Mouse (Mus musculus): ENCODE results near the gene Wdfy3. TPM values are rescaled to one million over a fixed set of nuclear protein-coding genes. Genes with fewer than 3 reads are reported as not detected.

Gene Wdfy3
- polyA plus RNA-seq, 1 experiment from 2014 or later = 29.0 TPM

DNA sequence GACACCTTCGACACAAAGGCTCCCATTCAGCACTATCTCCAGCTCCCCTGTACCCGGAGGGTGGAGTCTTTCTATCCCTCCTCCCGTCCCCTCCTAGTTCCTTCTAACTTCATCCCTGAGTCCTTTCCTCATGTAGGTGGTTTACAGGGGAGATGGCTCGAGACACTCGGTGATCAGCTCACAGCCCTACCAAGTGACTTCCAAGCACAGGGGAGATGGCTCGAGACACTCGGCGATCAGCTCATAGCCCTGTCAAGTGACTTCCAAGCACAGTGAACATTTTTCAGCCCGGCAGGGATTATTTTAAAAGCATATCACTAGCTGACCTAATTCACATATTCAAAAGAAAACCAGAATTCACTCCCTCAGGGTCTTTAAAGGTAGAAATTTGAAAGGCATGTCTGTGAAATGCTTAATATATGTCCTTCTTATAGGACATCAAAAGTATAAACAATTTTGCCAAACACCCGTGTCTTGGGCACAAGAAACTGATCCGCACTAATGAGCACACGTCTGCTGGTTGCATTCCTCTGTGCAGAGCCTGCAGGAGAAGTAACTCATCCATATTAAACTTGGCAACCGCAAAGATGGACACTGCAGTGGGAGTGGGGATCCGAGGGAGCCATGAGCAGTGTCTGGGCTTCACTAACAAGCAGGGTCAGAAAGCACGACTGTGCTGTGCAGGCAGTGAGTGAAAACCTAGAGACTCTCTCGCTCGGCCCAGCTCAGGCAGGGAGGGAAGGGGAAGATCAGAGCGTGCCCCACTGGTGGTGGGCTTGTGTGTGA lies 207.7 kb downstream of the Wdfy3 start:
- Histone ChIP-seq H3K27me3 (ENCODE audit: control insufficient read depth, insufficient read depth, low read length) (no peaks in the 10 kb centered on the region), H3K4me3 (ENCODE audit: low read depth, low read length) (no peak overlapping the region), H3K4me1 (ENCODE audit: control insufficient read depth, insufficient read depth, low read length) (no peaks in the 10 kb centered on the region), H3K4me2 (ENCODE audit: low read depth) (no peak overlapping the region), H3K36me3 (ENCODE audit: control insufficient read depth, insufficient read depth, low read length) (peaks cover 15% of the 10 kb centered on the region), H3K9ac (ENCODE audit: low read length) (no peak overlapping the region), H3K27ac (ENCODE audit: low read depth, low read length) (no peak overlapping the region), H3K9me3 (ENCODE audit: control insufficient read depth, low read length) (no peaks in the 10 kb centered on the region)
- ATAC-seq (ENCODE audit: insufficient read depth, low FRiP score, low TSS enrichment) = no peak
- WGBS = 89% methylated on average over 18 of the region's 18 CpGs
- DNase-seq (ENCODE audit: low spot score) = no peak

DNA sequence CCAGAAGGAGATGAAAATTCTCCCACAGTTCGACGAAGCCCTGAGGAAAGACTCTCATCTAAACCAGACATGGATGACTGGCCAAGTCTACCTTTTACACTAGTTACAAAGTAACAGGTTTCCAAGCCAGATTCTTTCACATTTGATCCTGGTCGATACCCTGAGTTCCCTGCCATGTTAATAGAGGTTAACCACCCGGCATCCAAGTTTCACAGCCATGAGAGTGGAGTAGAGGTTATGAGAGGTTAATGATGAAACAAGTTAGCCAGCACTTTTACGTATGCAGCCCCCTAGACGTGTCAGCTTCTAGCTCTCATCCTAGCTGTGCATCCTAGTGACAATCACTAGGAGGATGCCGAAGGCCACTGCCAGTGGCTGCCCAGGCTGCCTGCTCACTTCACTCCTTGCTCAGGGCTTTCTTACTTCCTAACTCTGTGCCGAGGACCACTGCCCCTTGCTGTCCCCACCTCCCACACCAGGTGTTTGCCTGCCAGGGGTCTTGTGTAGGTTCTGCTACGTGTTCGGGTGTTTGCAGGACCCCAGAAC lies 210.8 kb downstream of the Wdfy3 start:
- H3K27ac ChIP-seq (ENCODE audit: low read depth, low read length) = no peak overlapping the region
- H3K4me2 ChIP-seq (ENCODE audit: low read depth) = no peak overlapping the region
- H3K4me3 ChIP-seq (ENCODE audit: low read depth, low read length) = no peak overlapping the region
- no peaks in the 10 kb centered on the region for H3K4me1 ChIP-seq (ENCODE audit: control insufficient read depth, insufficient read depth, low read length)
- 92% methylated on average over 10 of the region's 10 CpGs for WGBS
- no peak for DNase-seq (ENCODE audit: low spot score)
- no peaks in the 10 kb centered on the region for H3K27me3 ChIP-seq (ENCODE audit: control insufficient read depth, insufficient read depth, low read length)
- H3K9ac ChIP-seq (ENCODE audit: low read length) = no peak overlapping the region
- H3K36me3 ChIP-seq (ENCODE audit: control insufficient read depth, insufficient read depth, low read length) = peaks cover 27% of the 10 kb centered on the region
- no peaks in the 10 kb centered on the region for H3K9me3 ChIP-seq (ENCODE audit: control insufficient read depth, low read length)
- no peak for ATAC-seq (ENCODE audit: insufficient read depth, low FRiP score, low TSS enrichment)

DNA sequence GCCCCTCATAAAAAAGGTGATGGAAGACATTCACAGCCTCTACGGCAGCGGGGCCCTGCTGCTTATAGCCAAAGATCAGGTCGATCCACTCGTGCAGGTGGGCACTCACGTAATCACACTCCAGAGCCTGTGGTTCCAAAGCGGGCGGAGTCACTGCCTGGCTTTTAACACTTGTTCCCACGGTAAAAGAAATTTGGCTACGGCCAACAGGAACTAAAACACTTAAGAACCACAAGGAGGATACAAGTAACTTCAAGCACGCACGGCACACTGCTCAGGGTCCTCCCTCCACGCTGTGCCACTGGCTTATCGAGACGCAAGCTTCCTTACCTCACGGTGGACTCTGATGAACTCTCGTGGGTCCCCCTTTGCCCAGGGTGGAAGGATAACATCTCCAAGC lies 214.2 kb downstream of the Wdfy3 start:
- Histone ChIP-seq H3K36me3 (ENCODE audit: control insufficient read depth, insufficient read depth, low read length) (peaks cover 37% of the 10 kb centered on the region), H3K4me2 (ENCODE audit: low read depth) (no peak overlapping the region), H3K27ac (ENCODE audit: low read depth, low read length) (no peak overlapping the region), H3K9me3 (ENCODE audit: control insufficient read depth, low read length) (no peaks in the 10 kb centered on the region), H3K27me3 (ENCODE audit: control insufficient read depth, insufficient read depth, low read length) (no peaks in the 10 kb centered on the region), H3K4me3 (ENCODE audit: low read depth, low read length) (no peak overlapping the region), H3K9ac (ENCODE audit: low read length) (no peak overlapping the region), H3K4me1 (ENCODE audit: control insufficient read depth, insufficient read depth, low read length) (no peaks in the 10 kb centered on the region)
- no peak for ATAC-seq (ENCODE audit: insufficient read depth, low FRiP score, low TSS enrichment)
- DNase-seq (ENCODE audit: low spot score) = no peak
- 95% methylated on average over 16 of the region's 16 CpGs for whole genome bisulfite sequencing

DNA sequence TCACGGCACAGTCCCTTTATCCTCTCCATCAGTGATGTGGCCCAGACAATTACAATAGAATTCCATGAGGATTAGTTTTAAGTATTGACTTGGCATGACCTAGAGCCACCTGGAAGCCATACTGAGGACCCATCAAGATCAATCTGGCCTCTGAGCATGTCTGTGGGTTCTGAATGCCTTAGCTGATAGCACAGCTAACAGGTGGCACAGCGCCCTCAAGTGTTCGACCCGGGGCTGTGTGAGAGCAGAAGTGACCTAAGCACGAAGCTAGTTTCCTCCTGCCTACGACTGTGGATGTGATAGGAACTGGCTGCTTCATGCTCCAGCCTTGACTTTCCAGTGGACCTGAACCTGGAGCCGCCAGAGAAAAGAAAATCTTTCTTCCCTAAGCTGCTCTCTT lies 215.1 kb downstream of the Wdfy3 start:
- no peak overlapping the region for H3K27ac ChIP-seq (ENCODE audit: low read depth, low read length)
- H3K36me3 ChIP-seq (ENCODE audit: control insufficient read depth, insufficient read depth, low read length) = peaks cover 37% of the 10 kb centered on the region
- no peaks in the 10 kb centered on the region for H3K4me1 ChIP-seq (ENCODE audit: control insufficient read depth, insufficient read depth, low read length)
- no peak overlapping the region for H3K4me2 ChIP-seq (ENCODE audit: low read depth)
- H3K9ac ChIP-seq (ENCODE audit: low read length) = no peak overlapping the region
- 88% methylated on average over 7 of the region's 7 CpGs for WGBS
- DNase-seq (ENCODE audit: low spot score) (no peak), ATAC-seq (ENCODE audit: insufficient read depth, low FRiP score, low TSS enrichment) (no peak)
- no peaks in the 10 kb centered on the region for H3K9me3 ChIP-seq (ENCODE audit: control insufficient read depth, low read length)
- H3K4me3 ChIP-seq (ENCODE audit: low read depth, low read length) = no peak overlapping the region
- H3K27me3 ChIP-seq (ENCODE audit: control insufficient read depth, insufficient read depth, low read length) = no peaks in the 10 kb centered on the region

DNA sequence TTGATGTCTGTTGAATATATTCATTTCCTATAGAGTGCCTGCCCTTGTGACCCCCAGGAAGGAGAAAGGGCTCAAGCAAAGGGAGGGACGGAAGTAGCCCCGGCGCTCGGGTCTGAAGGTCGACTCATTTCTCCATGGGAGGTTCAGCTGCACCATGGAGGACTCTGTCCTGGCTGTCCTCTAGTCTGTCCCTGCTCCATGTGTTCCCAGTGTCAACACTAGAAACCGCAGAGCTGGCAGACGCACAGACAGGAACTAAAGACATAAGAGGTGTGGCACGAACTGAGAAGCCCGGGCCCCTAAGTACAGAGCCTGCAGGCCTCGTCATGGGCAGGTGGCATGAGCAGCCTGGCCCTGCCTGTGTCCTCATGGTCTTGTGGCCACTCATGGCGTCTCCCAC lies 215.6 kb downstream of the Wdfy3 start:
- Histone ChIP-seq H3K4me1 (ENCODE audit: control insufficient read depth, insufficient read depth, low read length) (no peaks in the 10 kb centered on the region), H3K27ac (ENCODE audit: low read depth, low read length) (no peak overlapping the region), H3K4me2 (ENCODE audit: low read depth) (no peak overlapping the region), H3K9ac (ENCODE audit: low read length) (no peak overlapping the region), H3K27me3 (ENCODE audit: control insufficient read depth, insufficient read depth, low read length) (no peaks in the 10 kb centered on the region), H3K9me3 (ENCODE audit: control insufficient read depth, low read length) (no peaks in the 10 kb centered on the region), H3K36me3 (ENCODE audit: control insufficient read depth, insufficient read depth, low read length) (peaks cover 33% of the 10 kb centered on the region), H3K4me3 (ENCODE audit: low read depth, low read length) (no peak overlapping the region)
- no peak for ATAC-seq (ENCODE audit: insufficient read depth, low FRiP score, low TSS enrichment)
- DNase-seq (ENCODE audit: low spot score) = no peak
- WGBS = 95% methylated on average over 11 of the region's 11 CpGs

DNA sequence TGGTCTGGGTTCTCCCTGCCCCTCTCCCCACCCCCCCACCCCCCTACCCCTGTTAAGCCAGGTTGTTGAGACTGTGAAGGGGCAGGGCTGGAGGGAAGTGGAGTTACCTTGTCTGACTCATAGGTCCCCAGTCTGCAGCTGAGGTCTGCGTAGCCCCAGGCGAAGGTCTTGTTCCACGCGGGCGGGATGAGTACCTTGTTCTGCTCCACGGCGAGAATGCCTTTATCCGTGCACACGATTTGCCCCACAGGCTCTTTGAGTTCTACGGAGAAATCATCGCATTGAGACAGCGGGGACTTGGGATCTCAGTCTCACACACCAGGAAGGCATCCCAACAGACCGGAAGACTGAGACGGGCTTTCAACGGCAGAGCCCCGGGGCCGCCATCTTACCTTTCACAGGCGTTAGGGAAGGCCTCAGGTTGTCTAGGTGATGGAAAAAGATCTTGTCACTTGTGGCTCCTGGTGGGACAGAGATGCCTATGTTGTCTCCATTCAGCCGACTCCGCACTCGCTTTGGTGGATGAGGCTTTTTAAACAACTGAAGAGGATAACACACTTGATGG lies 217.5 kb downstream of the Wdfy3 start:
- Histone ChIP-seq H3K27ac (ENCODE audit: low read depth, low read length) (no peak overlapping the region), H3K4me1 (ENCODE audit: control insufficient read depth, insufficient read depth, low read length) (no peaks in the 10 kb centered on the region), H3K9ac (ENCODE audit: low read length) (no peak overlapping the region), H3K27me3 (ENCODE audit: control insufficient read depth, insufficient read depth, low read length) (no peaks in the 10 kb centered on the region), H3K4me2 (ENCODE audit: low read depth) (no peak overlapping the region), H3K4me3 (ENCODE audit: low read depth, low read length) (no peak overlapping the region), H3K9me3 (ENCODE audit: control insufficient read depth, low read length) (no peaks in the 10 kb centered on the region), H3K36me3 (ENCODE audit: control insufficient read depth, insufficient read depth, low read length) (peaks cover 38% of the 10 kb centered on the region)
- ATAC-seq (ENCODE audit: insufficient read depth, low FRiP score, low TSS enrichment) (no peak), DNase-seq (ENCODE audit: low spot score) (no peak)
- WGBS = 95% methylated on average over 21 of the region's 21 CpGs

DNA sequence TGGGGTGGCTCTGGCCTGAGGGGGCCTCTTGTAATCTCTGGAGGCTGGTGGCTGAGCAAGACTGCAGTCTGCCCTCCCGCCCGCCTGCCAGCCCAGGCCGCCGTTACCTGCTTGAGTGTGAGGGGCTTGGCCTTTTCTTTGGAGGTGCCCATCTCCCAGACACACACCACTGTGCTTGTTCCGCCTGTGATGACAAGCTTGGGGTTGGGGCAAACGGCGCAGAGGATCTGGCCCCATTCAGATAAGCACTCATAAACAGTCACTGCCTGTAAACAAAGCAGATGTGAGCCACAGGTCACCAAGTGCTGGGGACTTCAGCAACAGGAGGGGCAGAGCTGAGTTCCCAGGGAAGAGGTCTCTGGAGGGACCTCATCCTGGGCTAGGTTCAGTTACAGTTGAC lies 218.6 kb downstream of the Wdfy3 start:
- Histone ChIP-seq H3K9ac (ENCODE audit: low read length) (no peak overlapping the region), H3K27me3 (ENCODE audit: control insufficient read depth, insufficient read depth, low read length) (no peaks in the 10 kb centered on the region), H3K4me3 (ENCODE audit: low read depth, low read length) (no peak overlapping the region), H3K9me3 (ENCODE audit: control insufficient read depth, low read length) (no peaks in the 10 kb centered on the region), H3K27ac (ENCODE audit: low read depth, low read length) (no peak overlapping the region), H3K4me2 (ENCODE audit: low read depth) (no peak overlapping the region), H3K4me1 (ENCODE audit: control insufficient read depth, insufficient read depth, low read length) (no peaks in the 10 kb centered on the region), H3K36me3 (ENCODE audit: control insufficient read depth, insufficient read depth, low read length) (peaks cover 43% of the 10 kb centered on the region)
- DNase-seq (ENCODE audit: low spot score) = no peak
- WGBS = 92% methylated on average over 7 of the region's 7 CpGs
- ATAC-seq (ENCODE audit: insufficient read depth, low FRiP score, low TSS enrichment) = no peak

DNA sequence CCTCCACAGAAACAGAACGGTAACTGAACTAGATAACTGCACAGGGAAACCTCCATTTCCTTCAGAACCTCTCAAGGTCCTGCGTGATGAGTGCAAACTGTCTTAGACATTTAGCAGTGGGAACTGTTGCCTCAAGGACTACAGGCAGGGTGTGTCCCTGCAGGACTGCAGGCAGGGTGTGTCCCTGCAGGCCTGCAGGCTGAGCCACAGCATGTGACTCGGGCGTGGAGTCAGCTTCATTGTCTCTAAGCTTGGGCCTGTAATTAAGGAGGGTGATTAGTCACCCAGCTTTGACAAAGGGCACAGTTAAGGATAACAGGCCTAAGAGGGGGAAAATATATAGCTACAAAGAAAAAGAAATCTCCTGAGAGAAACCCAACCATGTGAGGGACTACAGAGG lies 222.0 kb downstream of the Wdfy3 start:
- Histone ChIP-seq H3K36me3 (ENCODE audit: control insufficient read depth, insufficient read depth, low read length) (peaks cover 29% of the 10 kb centered on the region), H3K4me1 (ENCODE audit: control insufficient read depth, insufficient read depth, low read length) (no peaks in the 10 kb centered on the region)

DNA sequence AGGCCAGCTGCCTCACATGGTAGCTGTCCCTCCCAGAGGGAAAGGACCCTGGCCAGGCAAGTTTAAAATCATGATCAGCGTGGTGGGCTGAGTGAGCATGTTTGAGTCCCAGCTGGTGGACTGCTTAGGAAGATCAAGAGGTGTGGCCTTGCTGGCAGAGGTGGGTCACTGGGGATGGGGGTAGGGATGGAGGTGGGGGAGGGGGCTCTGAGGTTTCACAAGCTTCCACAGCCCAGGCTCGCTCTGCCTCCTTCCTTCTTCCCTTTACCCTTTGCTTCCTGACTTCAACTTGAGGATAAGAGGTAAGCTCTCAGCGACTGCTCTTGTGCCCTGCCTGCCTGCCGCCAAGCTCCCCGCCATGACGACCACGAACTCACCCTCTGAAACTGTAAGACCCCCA lies 222.4 kb downstream of the Wdfy3 start:
- Histone ChIP-seq H3K27me3 (ENCODE audit: control insufficient read depth, insufficient read depth, low read length) (no peaks in the 10 kb centered on the region), H3K4me2 (ENCODE audit: low read depth) (no peak overlapping the region), H3K4me3 (ENCODE audit: low read depth, low read length) (no peak overlapping the region), H3K27ac (ENCODE audit: low read depth, low read length) (no peak overlapping the region), H3K9ac (ENCODE audit: low read length) (no peak overlapping the region), H3K9me3 (ENCODE audit: control insufficient read depth, low read length) (no peaks in the 10 kb centered on the region), H3K4me1 (ENCODE audit: control insufficient read depth, insufficient read depth, low read length) (no peaks in the 10 kb centered on the region), H3K36me3 (ENCODE audit: control insufficient read depth, insufficient read depth, low read length) (peaks cover 30% of the 10 kb centered on the region)
- 88% methylated on average over 7 of the region's 7 CpGs for WGBS
- ATAC-seq (ENCODE audit: insufficient read depth, low FRiP score, low TSS enrichment) (no peak), DNase-seq (ENCODE audit: low spot score) (no peak)

More for the DNA sequence above, 222.0 kb downstream of the Wdfy3 start:
- Histone ChIP-seq H3K4me3 (ENCODE audit: low read depth, low read length) (no peak overlapping the region), H3K9me3 (ENCODE audit: control insufficient read depth, low read length) (no peaks in the 10 kb centered on the region), H3K4me2 (ENCODE audit: low read depth) (no peak overlapping the region), H3K27me3 (ENCODE audit: control insufficient read depth, insufficient read depth, low read length) (no peaks in the 10 kb centered on the region), H3K9ac (ENCODE audit: low read length) (no peak overlapping the region), H3K27ac (ENCODE audit: low read depth, low read length) (no peak overlapping the region)
- DNase-seq (ENCODE audit: low spot score) (no peak), ATAC-seq (ENCODE audit: insufficient read depth, low FRiP score, low TSS enrichment) (no peak)
- 65% methylated on average over 4 of the region's 4 CpGs for WGBS
